ENCODE assay signal across 24 mouse cellular contexts in genomic region chr2:79081769-79082168, GRCm38 (mm10).
"Had no signal": no experiment of that assay in that cellular context is flagged by ENCODE, and none has a peak within 500 bp of the region (broad histone marks: within the 10 kb centered on the region; RNA-seq: fewer than 3 reads in every experiment).

No protein-coding gene starts in this region.

- H3K4me1 ChIP-seq: limb, embryonic 12.5 days; limb, embryonic 15.5 days; midbrain, embryonic 12.5 days; midbrain, embryonic 15.5 days; neural tube, embryonic 12.5 days; neural tube, embryonic 15.5 days had no signal

- H3K36me3 ChIP-seq: limb, embryonic 12.5 days; limb, embryonic 15.5 days; liver, embryonic 12.5 days; liver, embryonic 15.5 days; midbrain, embryonic 12.5 days; midbrain, embryonic 15.5 days; neural tube, embryonic 12.5 days; neural tube, embryonic 15.5 days had no signal

- DNase-seq: kidney, adult 2 months; kidney, postnatal 25 days; layer of hippocampus, postnatal 36 days; left cerebral cortex, postnatal 4 days; lung, adult 2 months; lung, postnatal 14 days; right cerebral cortex, adult 18-20 months; right cerebral cortex, postnatal 14 days; right cerebral cortex, postnatal 4 days; thymus, adult 2 months; thymus, postnatal 14 days; thymus, postnatal 4 days had no signal

- H3K9me3 ChIP-seq: limb, embryonic 12.5 days; limb, embryonic 15.5 days; liver, embryonic 12.5 days; liver, embryonic 15.5 days; midbrain, embryonic 12.5 days; midbrain, embryonic 15.5 days; neural tube, embryonic 12.5 days; neural tube, embryonic 15.5 days had no signal

- H3K27me3 ChIP-seq: limb, embryonic 12.5 days; limb, embryonic 15.5 days; liver, embryonic 12.5 days; liver, embryonic 15.5 days; midbrain, embryonic 12.5 days; midbrain, embryonic 15.5 days; neural tube, embryonic 12.5 days; neural tube, embryonic 15.5 days had no signal

- H3K4me2 ChIP-seq: limb, embryonic 12.5 days; limb, embryonic 15.5 days; liver, embryonic 12.5 days; liver, embryonic 15.5 days; midbrain, embryonic 12.5 days; midbrain, embryonic 15.5 days; neural tube, embryonic 12.5 days; neural tube, embryonic 15.5 days had no signal

- ATAC-seq: hindbrain, postnatal 0 days; inflammation-experienced regulatory T-cells, adult 6 months; liver, embryonic 12.5 days; midbrain, embryonic 15.5 days had no signal

- H3K4me3 ChIP-seq: limb, embryonic 12.5 days; limb, embryonic 15.5 days; liver, embryonic 12.5 days; liver, embryonic 15.5 days; midbrain, embryonic 12.5 days; midbrain, embryonic 15.5 days; neural tube, embryonic 12.5 days; neural tube, embryonic 15.5 days had no signal

- H3K27ac ChIP-seq: hindbrain, postnatal 0 days; limb, embryonic 12.5 days; limb, embryonic 15.5 days; liver, embryonic 12.5 days; liver, embryonic 15.5 days; macrophage; midbrain, embryonic 12.5 days; midbrain, embryonic 15.5 days; neural tube, embryonic 12.5 days; neural tube, embryonic 15.5 days; stomach, postnatal 0 days had no signal

- H3K9ac ChIP-seq: limb, embryonic 12.5 days; limb, embryonic 15.5 days; liver, embryonic 12.5 days; liver, embryonic 15.5 days; midbrain, embryonic 12.5 days; midbrain, embryonic 15.5 days; neural tube, embryonic 12.5 days; neural tube, embryonic 15.5 days had no signal
